Mouse (Mus musculus) T-helper 2 cell (primary cell): ENCODE measurements around the gene Bin2.
"Not testable (repeated sequence)": the region's sequence is repeated elsewhere in the genome, so short reads cannot be mapped to it uniquely, and the experiment has no call there.

Experiments
- in situ Hi-C: fragments of 300-600 bp; cut with MboI, MseI; formaldehyde crosslinking; loops from one replicate; pipeline ENCODE4 v1.15.1; 2025; ENCODE audit warnings: high pct_unique_total_duplicates

Bin2 gene

GRCm38 (mm10) chr15:100619200-100619599, 50.2 kb downstream of the Bin2 start:
- in situ Hi-C loops = no loop called here

- in situ Hi-C loops = no loop called here
Observed at GRCm38 (mm10) chr15:100616221-100616620, 53.1 kb downstream of the Bin2 start.

GRCm38 (mm10) chr15:100615825-100616220, 53.5 kb downstream of the Bin2 start:
- in situ Hi-C loops = no loop called here

GRCm38 (mm10) chr15:100614996-100615824, 54.1 kb downstream of the Bin2 start, which contains the start of gene Dazap2:
Dazap2 (plus strand) TSS chr15:100615349.
- in situ Hi-C loops = loop anchor here (5.0 kb wide), 2 partner anchors 68 to 143 kb away; no protein-coding TSS in a partner anchor

DNA sequence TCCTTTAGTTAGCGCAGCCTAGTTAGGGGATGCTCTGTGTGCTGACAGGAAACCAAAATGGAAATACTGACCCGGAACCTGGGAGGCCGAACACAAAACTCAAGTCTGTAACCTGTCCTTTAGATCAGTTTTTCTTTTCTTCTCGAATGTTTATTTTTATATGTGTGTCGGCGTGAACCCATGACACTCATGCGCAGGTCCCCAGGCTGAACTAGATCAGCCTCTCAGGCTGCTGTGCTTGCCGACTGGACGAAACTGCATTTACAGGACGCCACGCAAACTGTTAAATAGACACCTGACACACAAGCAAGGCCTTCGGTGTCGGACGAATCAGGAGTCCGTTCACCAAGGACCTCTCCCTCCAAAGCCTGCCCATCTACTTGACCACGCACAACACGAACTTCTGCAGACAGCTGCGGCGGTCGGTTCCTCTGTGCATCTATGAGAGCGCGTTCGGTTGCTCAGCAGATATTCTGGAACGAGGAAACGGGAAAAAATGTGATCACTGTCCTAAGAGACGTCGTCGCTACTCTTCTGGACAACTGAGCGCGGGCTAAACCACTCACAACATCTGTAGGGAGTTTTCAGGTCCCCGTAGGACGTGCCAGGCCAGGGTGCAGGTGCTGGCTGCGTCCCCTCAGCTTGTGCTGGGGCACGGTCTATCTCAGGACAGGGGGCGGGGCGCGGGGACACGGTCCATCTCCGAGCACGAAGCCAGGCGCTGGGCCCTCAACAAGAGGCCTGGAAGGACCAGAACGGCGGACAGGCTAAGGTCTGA, 54.9 kb downstream of the Bin2 start:
- in situ Hi-C loops = loop anchor here (5.0 kb wide), 2 partner anchors 67 to 142 kb away; no protein-coding TSS in a partner anchor

DNA sequence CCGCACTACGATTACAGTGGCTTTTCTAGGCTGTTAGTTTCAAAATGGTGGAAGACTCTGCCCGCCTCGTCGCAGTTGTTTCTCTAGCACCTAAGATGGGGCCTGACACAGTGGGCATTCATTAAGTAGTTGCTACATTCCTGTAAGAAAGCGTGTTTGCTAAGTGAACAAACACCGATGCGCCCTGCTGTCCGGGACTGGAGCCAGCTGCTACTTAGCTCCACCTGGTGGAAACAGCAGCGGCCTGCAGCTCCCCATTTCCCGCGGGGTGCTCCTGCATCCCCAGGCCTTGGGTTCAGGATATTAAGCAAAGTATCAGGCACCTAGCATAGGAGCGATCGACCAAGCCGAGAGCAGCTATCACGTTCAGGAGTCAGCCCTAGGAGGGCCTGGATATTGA, 55.8 kb downstream of the Bin2 start:
- in situ Hi-C loops = loop anchor here (5.0 kb wide), 2 partner anchors 66 to 141 kb away; no protein-coding TSS in a partner anchor

DNA sequence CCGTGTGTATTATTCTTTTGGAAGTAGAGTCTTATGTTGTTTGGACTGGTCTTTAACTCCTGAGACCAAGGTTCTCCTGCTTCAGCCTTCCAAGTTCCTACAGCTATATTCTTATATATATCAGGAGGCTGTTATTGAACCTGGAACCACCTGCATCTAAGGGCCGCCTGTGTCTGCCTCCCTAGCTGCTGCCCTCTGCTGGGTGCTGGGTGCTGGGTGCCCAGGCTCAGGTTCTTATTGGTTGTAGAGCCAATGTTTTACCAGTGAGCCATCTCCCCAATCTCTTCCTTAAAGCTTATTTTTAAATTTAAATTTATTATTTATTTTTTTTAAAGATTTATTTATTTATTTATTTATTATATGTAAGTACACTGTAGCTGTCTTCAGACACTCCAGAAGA, 56.9 kb downstream of the Bin2 start:
- in situ Hi-C loops = loop anchor here (5.0 kb wide), 2 partner anchors 65 to 140 kb away; no protein-coding TSS in a partner anchor

DNA sequence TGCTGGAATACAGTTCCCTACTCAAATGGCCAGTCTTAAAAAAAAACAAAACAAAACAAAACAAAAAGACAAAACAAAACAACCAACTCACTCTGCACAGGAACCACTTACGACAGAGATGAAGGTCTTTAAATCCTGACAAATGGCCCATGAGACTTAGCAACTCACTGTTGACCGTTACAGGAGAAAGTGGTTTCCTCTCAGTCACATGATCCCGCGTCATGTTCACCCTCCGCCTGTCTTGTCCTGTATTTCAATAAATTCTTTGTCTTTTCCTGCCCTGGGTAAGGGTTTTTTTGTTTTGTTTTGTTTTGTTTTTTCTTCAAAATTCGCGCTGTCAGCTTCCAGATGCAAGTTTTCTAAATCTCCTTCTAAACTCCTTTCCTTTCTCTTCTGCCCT, 57.4 kb downstream of the Bin2 start:
- in situ Hi-C loops = loop anchor here (5.0 kb wide), 2 partner anchors 65 to 140 kb away; no protein-coding TSS in a partner anchor

GRCm38 (mm10) chr15:100606677-100607076, 62.7 kb downstream of the Bin2 start:
- in situ Hi-C loops = not testable (repeated sequence)

DNA sequence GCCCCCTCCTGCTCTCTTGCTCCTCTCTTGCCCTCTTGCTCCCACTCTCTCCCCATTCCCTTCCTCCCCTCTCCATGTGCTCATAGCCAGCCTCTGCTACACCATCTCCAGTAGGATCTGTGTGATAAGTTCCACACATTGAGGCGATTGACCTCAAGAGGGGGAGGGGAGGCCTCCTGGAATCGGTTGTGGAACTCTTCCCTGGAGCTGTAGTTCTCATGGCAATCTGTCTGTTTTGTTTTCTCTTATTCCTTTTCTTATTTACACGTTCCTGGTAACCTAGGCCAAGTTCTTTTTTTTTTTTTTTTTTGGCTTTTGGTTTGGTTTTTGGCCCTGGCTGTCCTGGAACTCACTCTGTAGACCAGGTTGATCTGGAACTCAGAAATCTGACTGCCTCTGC, 67.7 kb downstream of the Bin2 start:
- in situ Hi-C loops = no loop called here

DNA sequence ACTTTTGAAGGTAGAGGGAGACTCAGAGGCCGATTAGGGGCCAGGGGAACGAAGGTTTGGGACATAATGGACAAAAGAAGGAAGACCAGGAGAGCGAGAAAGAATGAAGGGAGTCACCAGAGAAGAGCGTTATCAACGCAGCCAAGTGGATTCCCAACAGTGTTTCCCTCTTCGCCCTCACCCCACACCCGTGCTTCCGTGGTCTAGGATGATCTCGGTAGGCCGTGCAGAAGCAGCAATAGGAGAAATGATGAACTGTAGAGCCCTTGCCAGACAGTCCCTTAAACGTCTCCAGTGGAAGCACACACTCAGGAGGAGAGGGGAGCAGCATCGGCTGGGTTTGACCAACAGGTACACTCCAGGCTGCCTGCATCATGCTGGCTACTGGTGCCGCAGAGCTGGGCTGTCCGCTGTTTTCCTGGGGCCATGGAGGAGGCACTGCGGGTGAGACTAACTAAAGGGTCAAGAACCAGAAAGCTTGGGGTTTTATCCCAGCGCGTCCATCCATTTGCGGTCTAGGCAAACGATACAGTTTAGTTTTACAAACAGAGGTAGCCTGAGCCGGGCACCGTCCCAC, 68.6 kb downstream of the Bin2 start:
- in situ Hi-C loops = no loop called here

DNA sequence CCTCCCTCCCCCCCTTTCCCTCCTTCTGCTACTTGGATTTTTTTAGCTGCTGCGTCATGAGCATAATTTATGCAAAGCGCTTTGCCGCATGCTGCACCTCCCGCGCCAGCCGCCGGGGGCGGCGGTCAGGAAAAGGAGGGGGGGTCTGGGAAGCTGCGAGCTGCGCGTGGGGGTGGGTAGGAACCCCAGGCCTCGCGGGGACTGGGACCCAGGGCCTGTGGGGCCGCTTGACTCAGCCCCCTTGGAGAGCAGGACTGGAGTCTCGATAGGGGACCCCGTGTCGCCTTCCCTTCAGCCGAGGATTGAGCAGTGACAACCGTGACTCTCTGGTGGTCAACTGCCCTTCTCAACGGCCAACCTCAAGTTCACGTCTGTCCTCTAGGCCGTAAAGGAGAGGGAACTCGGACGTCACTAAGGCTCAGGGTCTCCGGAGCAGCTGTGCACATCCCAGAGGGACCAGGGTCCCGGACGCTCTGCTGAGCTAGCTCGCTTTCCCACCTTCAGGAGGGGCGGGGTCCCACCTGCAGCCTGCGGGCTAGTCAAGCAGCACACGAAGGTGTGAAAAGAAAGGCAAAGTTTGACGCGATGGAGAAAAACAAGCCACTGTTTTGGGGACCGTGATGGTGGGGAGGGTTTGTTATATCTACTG, 69.2 kb downstream of the Bin2 start:
- in situ Hi-C loops = no loop called here

GRCm38 (mm10) chr15:100599276-100600046, 69.9 kb downstream of the Bin2 start, which contains the start of gene Pou6f1:
Pou6f1 (minus strand) TSS chr15:100599984.
- in situ Hi-C loops = no loop called here

DNA sequence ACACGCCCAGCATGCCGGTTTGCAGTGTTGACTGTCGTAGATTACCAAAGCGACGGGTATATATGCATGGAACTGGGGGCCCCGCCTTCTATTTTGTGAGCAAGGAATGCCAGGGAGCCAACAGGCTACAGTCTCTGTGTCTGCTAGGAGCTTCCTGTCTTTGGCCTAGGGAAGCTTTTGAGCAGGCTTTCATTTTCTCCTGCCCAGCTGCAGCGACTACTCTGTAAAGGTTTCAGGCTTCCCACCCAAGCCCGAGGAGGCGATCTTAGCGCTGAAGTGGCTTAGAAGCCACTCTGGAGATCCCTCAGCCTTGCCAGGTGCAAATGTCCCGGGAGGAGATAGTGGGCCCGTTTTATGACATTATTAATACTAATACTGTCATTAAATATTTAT, 70.5 kb downstream of the Bin2 start:
- in situ Hi-C loops = no loop called here

DNA sequence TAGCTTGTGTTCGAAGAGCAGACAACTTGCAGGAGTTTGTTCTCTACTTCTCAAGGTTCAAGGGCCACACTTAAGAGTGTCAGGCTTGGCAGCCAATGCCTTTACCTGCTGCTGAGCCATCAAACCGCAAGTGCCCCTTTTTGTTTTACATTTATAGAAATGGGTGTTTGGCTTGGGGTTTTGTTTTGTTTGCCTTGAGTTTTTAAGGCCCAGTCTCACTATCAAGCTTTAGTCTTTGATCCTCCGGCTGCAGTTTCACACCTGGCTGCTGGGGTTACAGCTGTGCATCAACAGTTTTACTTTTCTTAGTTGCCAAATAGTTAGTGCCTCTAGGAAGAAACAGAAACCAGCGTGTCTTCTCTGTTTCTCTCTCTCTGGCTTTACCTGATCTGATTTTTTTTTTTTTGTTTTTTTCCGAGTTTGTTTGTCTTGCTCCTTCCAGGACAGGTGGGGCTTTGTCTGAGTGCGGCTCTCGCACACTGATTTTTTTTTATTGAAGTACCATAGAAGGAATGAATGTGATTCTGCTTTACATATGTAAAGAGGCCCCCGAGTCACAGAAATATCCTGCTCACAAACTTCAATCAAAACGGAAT, 71.0 kb downstream of the Bin2 start:
- in situ Hi-C loops = no loop called here

- in situ Hi-C loops = no loop called here
Observed at GRCm38 (mm10) chr15:100592817-100593216, 76.5 kb downstream of the Bin2 start.
